ENCODE assay signal across 25 mouse cellular contexts in the genomic region with DNA sequence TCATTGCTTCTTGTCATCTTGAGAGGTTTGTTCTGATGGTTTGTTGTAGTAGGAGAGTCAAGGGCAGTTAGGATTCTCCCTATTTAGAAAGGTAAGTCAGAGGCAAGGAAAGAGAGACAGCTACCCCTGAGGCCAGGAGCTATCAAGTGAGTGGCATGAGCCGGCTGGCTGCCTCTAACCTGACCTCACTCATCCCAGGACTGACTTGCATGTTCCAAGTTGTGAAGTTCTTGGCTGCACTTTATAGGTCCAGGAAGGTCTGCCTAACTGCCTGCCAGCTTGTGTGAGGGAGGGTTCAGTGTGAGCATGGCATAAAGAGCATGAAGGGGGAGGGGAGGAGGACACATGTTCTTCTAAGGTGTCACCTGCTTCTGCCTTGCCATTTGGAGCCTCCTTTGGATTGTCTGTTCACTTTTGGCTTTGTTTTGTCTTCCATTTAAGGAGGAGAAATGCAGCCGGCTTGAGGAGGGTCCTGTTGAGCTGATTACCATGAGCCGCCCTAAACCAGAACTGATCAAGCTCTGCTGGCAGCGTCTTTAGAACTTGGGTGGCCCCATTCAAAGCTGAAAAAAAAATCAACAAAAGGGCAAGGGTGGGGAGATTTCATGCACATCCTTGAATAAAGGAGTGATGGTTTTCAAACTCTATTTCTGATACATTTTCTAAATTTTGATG.
DNase-seq lines count a peak whose midpoint lies in the region; ATAC-seq and TF ChIP-seq lines count a peak whose summit lies in the region.
"Had no signal": no experiment of that assay in that cellular context is flagged by ENCODE, and none has a peak within 500 bp of the region (broad histone marks: within the 10 kb centered on the region; RNA-seq: fewer than 3 reads in every experiment).

No protein-coding gene starts in this region.

- H3K4me1 ChIP-seq in heart, adult 2 months (ENCODE audit: control insufficient read depth, insufficient read depth, low read length), result peaks cover 6% of the 10 kb centered on the region; the same call in 1 of the 2 replicates
- H3K4me1 ChIP-seq in heart, embryonic 12.5 days (replicated peaks), result peaks cover 12% of the 10 kb centered on the region
- H3K4me1 ChIP-seq: forebrain, embryonic 12.5 days; liver, embryonic 15.5 days; stomach, embryonic 15.5 days had no signal

- no peak for TF ChIP-seq CTCF in heart, adult 2 months (IDR thresholded peaks at IDR 0.05)

- H3K36me3 ChIP-seq in heart, adult 2 months (ENCODE audit: control insufficient read depth, insufficient read depth, low read length), result no peaks in the 10 kb centered on the region
- no peaks in the 10 kb centered on the region for H3K36me3 ChIP-seq in heart, embryonic 12.5 days
- H3K36me3 ChIP-seq: embryonic facial prominence, embryonic 12.5 days; forebrain, embryonic 12.5 days; hindbrain, embryonic 13.5 days; limb, embryonic 15.5 days; liver, embryonic 15.5 days; lung, embryonic 15.5 days; stomach, embryonic 15.5 days had no signal

- 61% methylated on average over 4 of the region's 4 CpGs for WGBS in heart, adult 2 months
- 71% methylated on average over 4 of the region's 4 CpGs for WGBS in heart, embryonic 12.5 days

- H3K79me2 ChIP-seq in heart, adult 2 months (replicated peaks; ENCODE audit: control insufficient read depth, insufficient read depth, low read length), result no peaks in the 10 kb centered on the region

- peak overlapping the region; percentile 50 for H3K27ac ChIP-seq in heart, adult 2 months
- H3K27ac ChIP-seq in heart, embryonic 12.5 days (ENCODE audit: poor library complexity, severe bottlenecking), result no peak overlapping the region
- H3K27ac ChIP-seq: embryonic facial prominence, embryonic 12.5 days; forebrain, embryonic 12.5 days; hindbrain, embryonic 13.5 days; kidney, postnatal 0 days; limb, embryonic 15.5 days; liver, embryonic 15.5 days; lung, embryonic 15.5 days; macrophage; stomach, embryonic 15.5 days had no signal

- peak; percentile 37 to 77 for DNase-seq in heart, adult 2 months
- DNase-seq in ZHBTc4 (ENCODE audit: low read depth, low spot score), result peak; percentile 74
- peak; percentile 64 to 79 for DNase-seq in heart, adult 9 months (ENCODE audit: low spot score in 2 of 2)
- no peak for DNase-seq in kidney, adult 11 months
- DNase-seq in embryo, embryonic 9.5 days (ENCODE audit: extremely low spot score), result no peak
- DNase-seq in cerebellum, postnatal 25 days, result no peak
- DNase-seq: cerebellum, adult 11 months; cerebellum, adult 9-11 months; kidney, adult 2 months; left cerebral cortex, postnatal 4 days; right cerebral cortex, postnatal 4 days; thymus, postnatal 25 days had no signal

- no peak overlapping the region for H3K9ac ChIP-seq in heart, adult 2 months (ENCODE audit: low read depth, low read length)
- no peak overlapping the region for H3K9ac ChIP-seq in heart, embryonic 12.5 days
- H3K9ac ChIP-seq: embryonic facial prominence, embryonic 12.5 days; forebrain, embryonic 12.5 days; hindbrain, embryonic 13.5 days; limb, embryonic 15.5 days; liver, embryonic 15.5 days; lung, embryonic 15.5 days; stomach, embryonic 15.5 days had no signal

- intact Hi-C loops in heart, adult 2 months (cut with DNase I), result loop anchor here (5.0 kb wide), 1 partner anchor 289 kb away; no protein-coding TSS in a partner anchor

- peak; percentile 85 for TF ChIP-seq EP300 in heart, adult 2 months (IDR thresholded peaks at IDR 0.05; ENCODE audit: insufficient read depth, low read depth, low read length)

- no peak for TF ChIP-seq POLR2A in heart, adult 2 months (IDR thresholded peaks at IDR 0.05; ENCODE audit: insufficient read depth, low read depth, low read length)

- ATAC-seq in heart, embryonic 12.5 days (ENCODE audit: insufficient number of reproducible peaks, low FRiP score), result no peak
- ATAC-seq: inflammation-experienced regulatory T-cells, adult 6 months had no signal

- no peaks in the 10 kb centered on the region; the same call in 1 of the 2 replicates for H3K9me3 ChIP-seq in heart, embryonic 12.5 days (replicated peaks)
- H3K9me3 ChIP-seq: embryonic facial prominence, embryonic 12.5 days; forebrain, embryonic 12.5 days; hindbrain, embryonic 13.5 days; limb, embryonic 15.5 days; liver, embryonic 15.5 days; lung, embryonic 15.5 days; stomach, embryonic 15.5 days had no signal

- no peak overlapping the region for H3K4me2 ChIP-seq in heart, embryonic 12.5 days
- H3K4me2 ChIP-seq: embryonic facial prominence, embryonic 12.5 days; forebrain, embryonic 12.5 days; hindbrain, embryonic 13.5 days; limb, embryonic 15.5 days; liver, embryonic 15.5 days; lung, embryonic 15.5 days; midbrain, embryonic 11.5 days; stomach, embryonic 15.5 days had no signal

- no peaks in the 10 kb centered on the region for H3K27me3 ChIP-seq in heart, adult 2 months (ENCODE audit: control insufficient read depth, insufficient read depth, low read length)
- H3K27me3 ChIP-seq in heart, embryonic 12.5 days (replicated peaks), result no peaks in the 10 kb centered on the region
- H3K27me3 ChIP-seq: embryonic facial prominence, embryonic 12.5 days; forebrain, embryonic 12.5 days; hindbrain, embryonic 13.5 days; limb, embryonic 15.5 days; liver, embryonic 15.5 days; lung, embryonic 15.5 days; stomach, embryonic 15.5 days had no signal

- no peak overlapping the region for H3K4me3 ChIP-seq in heart, adult 2 months
- no peak overlapping the region for H3K4me3 ChIP-seq in heart, embryonic 12.5 days
- H3K4me3 ChIP-seq: embryonic facial prominence, embryonic 12.5 days; erythroblast, embryonic 14.5 days; forebrain, embryonic 12.5 days; hindbrain, embryonic 13.5 days; limb, embryonic 15.5 days; liver, embryonic 15.5 days; lung, embryonic 15.5 days; stomach, embryonic 15.5 days had no signal

Comparison
In these comparisons a context has a peak if more than half of its experiments do, and no peak if none do; other contexts are left out.
1. DNase-seq: peak in heart, adult 2 months (2 of 2), ZHBTc4 (single experiment) and heart, adult 9 months (2 of 2); none in kidney, adult 11 months (single experiment), embryo, embryonic 9.5 days (single experiment) and cerebellum, postnatal 25 days (0 of 2).